Mouse (Mus musculus) heart, embryonic 14.5 days (tissue): ENCODE data around the gene Slc4a2. TPM values are rescaled to one million over a fixed set of nuclear protein-coding genes. Genes with fewer than 3 reads are reported as not detected.

Source experiments
- ATAC-seq: fragments of 200-750 bp; cut with Nextera tagmentation; 2 replicates; pipeline ENCODE4 v1.8.0; 2017; ENCODE audit warnings: low read depth, moderate TSS enrichment; ENCODE audit not compliant: insufficient number of reproducible peaks, insufficient read depth, low FRiP score
- H3K27ac ChIP-seq, 2 experiments: fragments of 200-500 bp in 1 of 2; fragments of 300-500 bp in 1 of 2; sonication (generic) in 1 of 2; replicated peaks in 1 of 2; 2 replicates each; pipeline ENCODE4 v1.5.1; 2012 to 2014; ENCODE audit warnings: low read depth in 2 of 2, low read length in 2 of 2, control low read depth in 1 of 2, mild to moderate bottlenecking in 1 of 2, mixed read lengths in 1 of 2; ENCODE audit not compliant: control insufficient read depth in 1 of 2, insufficient read depth in 1 of 2
- H3K27me3 ChIP-seq: fragments of 300-500 bp; sonication (generic); 2 replicates; pipeline ENCODE4 v1.6.1; 2014; ENCODE audit warnings: mild to moderate bottlenecking, low read length, control low read depth; ENCODE audit not compliant: control insufficient read depth, insufficient read depth
- H3K36me3 ChIP-seq: fragments of 300-500 bp; sonication (generic); 2 replicates; pipeline ENCODE4 v1.6.1; 2014; ENCODE audit warnings: mild to moderate bottlenecking, control low read depth, low read length, mixed read lengths; ENCODE audit not compliant: control insufficient read depth, insufficient read depth
- H3K4me1 ChIP-seq, 2 experiments: fragments of 200-500 bp in 1 of 2; fragments of 300-500 bp in 1 of 2; sonication (generic) in 1 of 2; 2 replicates each; pipeline ENCODE4 v1.6.1; 2012 to 2014; ENCODE audit warnings: low read length in 2 of 2, control low read depth in 1 of 2, mixed read lengths in 1 of 2; ENCODE audit not compliant: control insufficient read depth in 2 of 2, insufficient read depth in 2 of 2
- H3K4me2 ChIP-seq: fragments of 300-500 bp; sonication (generic); 2 replicates; pipeline ENCODE4 v1.6.1; 2014; ENCODE audit warnings: mild to moderate bottlenecking, low read length
- H3K4me3 ChIP-seq, 2 experiments: fragments of 200-500 bp in 1 of 2; fragments of 300-500 bp in 1 of 2; sonication (generic) in 1 of 2; 2 replicates each; pipeline ENCODE4 v1.5.1; 2012 to 2014; ENCODE audit warnings: low read length in 2 of 2, mild to moderate bottlenecking in 2 of 2, control low read depth in 1 of 2, low read depth in 1 of 2, moderate library complexity in 1 of 2; ENCODE audit not compliant: control insufficient read depth in 1 of 2, insufficient read depth in 1 of 2
- H3K9ac ChIP-seq: fragments of 300-500 bp; sonication (generic); 2 replicates; pipeline ENCODE4 v1.6.1; 2014; ENCODE audit warnings: mild to moderate bottlenecking, low read length
- H3K9me3 ChIP-seq: fragments of 300-500 bp; sonication (generic); 2 replicates; pipeline ENCODE4 v1.6.1; 2016; ENCODE audit warnings: low read length, control low read depth; ENCODE audit not compliant: control insufficient read depth
- WGBS: fragments of 180-500 bp; shearing (Covaris S2); extraction: QIAGEN DNeasy Blood & Tissue Kit; methylation state at CpG from one replicate; pipeline ENCODE4 v1.1.7; 2014; 5-methylcytosine and 5-hydroxymethylcytosine counted together
- polyA plus RNA-seq: library from polyadenylated mRNA; unstranded; fragments of >200 nt; fragmentation: Nextera tagmentation; extraction: Ambion mirVana; gene quantifications from 2 replicates; pipeline ENCODE4 v1.2.1, GENCODE M21; 2014

Gene Slc4a2
- polyA plus RNA-seq, 1 experiment from 2014 or later = 18.7 TPM

GRCm38 (mm10) chr5:24444746-24445427, 21.2 kb downstream of the Slc4a2 start, which contains the start of gene Fastk:
Fastk (minus strand) TSS chr5:24445287.
- peak within 1 kb of the TSS; percentile 94 for H3K9ac ChIP-seq
- under 1% methylated on average over 60 of the region's 60 CpGs for WGBS
- H3K9me3 ChIP-seq = no peaks in the 10 kb centered on the region
- peak within 1 kb of the TSS; percentile 79 for H3K4me2 ChIP-seq
- peak; percentile 82 for ATAC-seq
- peaks cover 13 to 22% of the 10 kb centered on the region in 2 experiments; a peak in 3 of 4 replicates for H3K4me1 ChIP-seq
- peak within 1 kb of the TSS; percentile 75 to 94 for H3K27ac ChIP-seq
- H3K27me3 ChIP-seq = no peaks in the 10 kb centered on the region
- peak within 1 kb of the TSS; percentile 61 to 77 for H3K4me3 ChIP-seq
- H3K36me3 ChIP-seq = peaks cover 44% of the 10 kb centered on the region

DNA sequence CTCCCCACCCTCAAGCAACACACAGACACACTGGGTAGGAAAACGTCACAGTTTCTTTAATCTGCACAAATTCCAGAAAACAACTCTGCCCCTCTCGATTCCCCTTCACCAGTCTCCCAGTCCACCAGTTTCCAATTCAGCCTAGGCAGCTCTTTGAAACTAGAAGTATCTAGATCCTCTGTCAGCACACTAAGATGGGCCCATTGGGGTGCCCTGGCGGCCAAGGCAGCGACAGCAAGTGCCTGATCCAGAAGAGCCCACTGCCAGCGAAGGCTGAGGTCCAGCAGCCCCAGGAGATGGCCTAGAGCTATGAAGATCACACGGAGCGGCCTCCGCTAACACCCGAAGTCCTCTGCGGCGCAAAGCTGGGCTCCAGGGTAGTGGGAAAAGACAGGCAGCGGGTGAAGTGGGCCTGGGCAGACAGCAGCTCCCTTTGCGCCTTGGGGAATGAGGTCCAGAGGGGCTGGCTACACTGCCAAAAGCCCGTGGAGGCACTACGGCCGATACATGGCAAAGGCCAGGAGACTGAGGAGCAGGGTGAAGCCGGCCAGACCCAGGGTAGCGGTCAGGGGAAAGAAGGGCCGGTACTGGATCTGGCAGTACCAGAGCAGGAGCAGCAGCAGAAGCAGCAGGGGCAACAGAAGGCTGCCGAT, 21.9 kb downstream of the Slc4a2 start:
- Histone ChIP-seq H3K4me1 (peaks cover 13 to 22% of the 10 kb centered on the region in 2 experiments; a peak in 3 of 4 replicates), H3K36me3 (peaks cover 37% of the 10 kb centered on the region), H3K4me3 (peak overlapping the region; percentile 61 to 77), H3K27me3 (no peaks in the 10 kb centered on the region), H3K9ac (peak overlapping the region; percentile 94), H3K4me2 (peak overlapping the region; percentile 79), H3K9me3 (no peaks in the 10 kb centered on the region), H3K27ac (peak overlapping the region; percentile 68 to 94)
- WGBS = 58% methylated on average over 20 of the region's 20 CpGs
- ATAC-seq = no peak

DNA sequence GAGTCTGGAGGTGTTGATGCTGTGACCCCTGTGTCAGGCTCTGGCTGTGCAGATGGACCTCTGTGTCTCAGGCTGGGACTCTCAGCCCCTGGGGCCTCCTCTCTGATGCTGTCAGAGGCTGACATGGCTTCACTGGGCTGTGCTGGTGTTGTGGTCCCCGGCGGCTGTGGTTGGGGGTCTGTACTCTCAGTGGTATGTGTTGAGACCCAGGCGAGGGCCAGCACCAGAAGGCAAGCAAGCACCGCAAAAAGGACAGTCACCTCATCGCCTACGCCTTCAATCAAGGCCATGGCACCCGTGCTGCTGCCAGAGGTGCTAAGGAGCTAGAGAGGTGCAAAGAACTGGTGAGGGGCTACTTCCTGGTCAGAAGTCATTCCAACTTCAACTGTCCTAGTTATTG, 23.0 kb downstream of the Slc4a2 start:
- no peaks in the 10 kb centered on the region for H3K9me3 ChIP-seq
- H3K27ac ChIP-seq = no peak overlapping the region
- no peak overlapping the region for H3K4me3 ChIP-seq
- H3K4me2 ChIP-seq = no peak overlapping the region
- H3K36me3 ChIP-seq = peaks cover 26% of the 10 kb centered on the region
- WGBS = 95% methylated on average over 7 of the region's 7 CpGs
- no peak overlapping the region for H3K9ac ChIP-seq
- no peak for ATAC-seq
- no peaks in the 10 kb centered on the region for H3K27me3 ChIP-seq
- peaks cover 16 to 27% of the 10 kb centered on the region in 2 experiments; a peak in 3 of 4 replicates for H3K4me1 ChIP-seq

DNA sequence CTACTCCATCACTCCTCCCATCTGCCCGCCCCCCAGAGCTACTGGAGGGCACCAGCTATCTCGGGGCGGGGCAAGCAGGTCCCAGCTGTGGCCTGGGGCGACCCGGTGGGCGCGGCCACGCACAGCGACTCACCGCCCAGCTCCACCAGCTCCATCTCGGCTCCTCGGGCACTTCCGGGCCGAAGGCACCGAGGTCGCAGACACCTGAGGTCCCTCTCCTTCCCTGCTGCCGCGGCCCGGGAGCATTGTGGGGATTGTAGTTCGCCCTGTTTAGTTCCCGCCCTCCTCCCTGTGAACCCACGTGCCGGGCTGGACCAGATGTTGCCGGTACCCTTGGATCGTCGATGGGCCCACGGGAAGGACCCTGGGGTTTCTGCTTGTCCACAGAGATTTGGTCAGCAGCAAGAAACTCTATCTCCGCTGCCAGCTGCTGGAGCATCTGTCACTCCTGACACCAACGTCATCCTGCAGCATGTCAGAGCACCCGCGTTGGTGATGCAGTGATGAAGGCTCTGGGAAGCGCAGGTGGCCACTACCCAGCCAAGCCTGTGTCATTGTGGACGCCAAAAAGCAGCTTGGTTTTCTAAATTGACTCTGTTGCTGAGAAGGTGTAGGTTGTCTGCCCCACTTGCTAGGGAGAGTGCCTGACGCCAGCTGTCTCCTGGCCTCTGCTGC, 24.1 kb downstream of the Slc4a2 start, which contains the start of gene Tmub1:
Gene Tmub1, minus strand, starts transcription at position 231 of the 675 bp plus-strand sequence.
- Histone ChIP-seq H3K4me2 (peak within 1 kb of the TSS; percentile 70), H3K9me3 (no peaks in the 10 kb centered on the region), H3K9ac (peak within 1 kb of the TSS; percentile 72), H3K4me1 (peaks cover 16 to 27% of the 10 kb centered on the region in 2 experiments; a peak in 3 of 4 replicates), H3K27ac (peak within 1 kb of the TSS in 1 of 2 experiments; percentile 15; a peak in 1 of 4 replicates), H3K27me3 (no peaks in the 10 kb centered on the region), H3K36me3 (peaks cover 15% of the 10 kb centered on the region), H3K4me3 (peak within 1 kb of the TSS; percentile 62 to 83)
- ATAC-seq = peak; percentile 23
- WGBS = 3% methylated on average over 34 of the region's 34 CpGs

GRCm38 (mm10) chr5:24451264-24452029, 27.8 kb downstream of the Slc4a2 start:
- ATAC-seq = peak; percentile 64
- peaks cover 21 to 42% of the 10 kb centered on the region in 2 experiments for H3K4me1 ChIP-seq
- WGBS = 2% methylated on average over 50 of the region's 66 CpGs

DNA sequence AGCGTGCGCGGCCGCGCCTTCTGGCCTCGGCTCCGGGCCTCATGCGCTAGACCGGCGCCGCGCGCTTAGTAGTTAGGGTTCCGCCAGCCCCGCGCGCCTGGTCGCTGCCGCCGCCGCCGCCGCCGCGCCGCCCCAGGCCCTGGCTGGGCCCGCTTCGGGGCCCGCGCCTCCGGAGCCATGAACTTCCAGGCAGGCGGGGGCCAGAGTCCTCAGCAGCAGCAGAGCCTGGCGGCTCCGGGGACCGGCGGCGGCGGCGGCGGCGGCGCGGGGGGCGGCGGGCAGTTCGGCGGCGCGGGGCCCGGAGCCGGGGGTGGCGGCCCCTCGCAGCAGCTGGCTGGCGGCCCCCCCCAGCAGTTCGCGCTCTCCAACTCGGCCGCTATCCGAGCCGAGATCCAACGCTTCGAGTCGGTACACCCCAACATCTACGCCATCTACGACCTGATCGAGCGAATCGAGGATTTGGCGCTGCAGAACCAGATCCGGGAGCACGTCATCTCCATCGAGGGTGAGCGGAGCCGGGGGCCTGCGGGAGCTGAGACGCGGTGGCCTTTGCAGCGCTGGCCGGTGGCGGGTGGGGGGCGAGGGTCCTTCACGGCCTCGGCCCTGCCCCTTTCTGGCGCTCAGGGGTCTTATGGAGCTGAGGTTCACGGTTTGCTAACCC, 28.5 kb downstream of the Slc4a2 start, which contains the start of gene Agap3:
Gene Agap3, plus strand, starts transcription at position 148 of the 661 bp plus-strand sequence.
- Histone ChIP-seq H3K27ac (peak within 1 kb of the TSS; percentile 88 to 92), H3K27me3 (no peaks in the 10 kb centered on the region), H3K4me1 (peaks cover 21 to 42% of the 10 kb centered on the region in 2 experiments), H3K9ac (peak within 1 kb of the TSS; percentile 96), H3K4me3 (peak within 1 kb of the TSS; percentile 79 to 88), H3K9me3 (no peaks in the 10 kb centered on the region), H3K36me3 (no peaks in the 10 kb centered on the region), H3K4me2 (peak within 1 kb of the TSS; percentile 95)
- peak; percentile 1; the same call in 1 of the 2 replicates for ATAC-seq
- WGBS = under 1% methylated on average over 74 of the region's 85 CpGs

More at GRCm38 (mm10) chr5:24451264-24452029, 27.8 kb downstream of the Slc4a2 start:
- Histone ChIP-seq H3K27ac (peak overlapping the region; percentile 88 to 92), H3K4me2 (peak overlapping the region; percentile 95), H3K36me3 (no peaks in the 10 kb centered on the region), H3K9me3 (no peaks in the 10 kb centered on the region), H3K27me3 (no peaks in the 10 kb centered on the region), H3K9ac (peak overlapping the region; percentile 96), H3K4me3 (peak overlapping the region; percentile 79 to 88)
